Mouse (Mus musculus) c-Kit-positive CD71-negative TER-119-negative erythroid progenitor cells, embryonic 14.5 days (primary cell): Measurements from ENCODE around the gene Dis3l2.

Experiments used
- DNase-seq: peaks from one replicate; pipeline ENCODE4 v3.0.0-alpha.2; 2013; ENCODE audit warnings: low read depth

The Dis3l2 gene

DNA sequence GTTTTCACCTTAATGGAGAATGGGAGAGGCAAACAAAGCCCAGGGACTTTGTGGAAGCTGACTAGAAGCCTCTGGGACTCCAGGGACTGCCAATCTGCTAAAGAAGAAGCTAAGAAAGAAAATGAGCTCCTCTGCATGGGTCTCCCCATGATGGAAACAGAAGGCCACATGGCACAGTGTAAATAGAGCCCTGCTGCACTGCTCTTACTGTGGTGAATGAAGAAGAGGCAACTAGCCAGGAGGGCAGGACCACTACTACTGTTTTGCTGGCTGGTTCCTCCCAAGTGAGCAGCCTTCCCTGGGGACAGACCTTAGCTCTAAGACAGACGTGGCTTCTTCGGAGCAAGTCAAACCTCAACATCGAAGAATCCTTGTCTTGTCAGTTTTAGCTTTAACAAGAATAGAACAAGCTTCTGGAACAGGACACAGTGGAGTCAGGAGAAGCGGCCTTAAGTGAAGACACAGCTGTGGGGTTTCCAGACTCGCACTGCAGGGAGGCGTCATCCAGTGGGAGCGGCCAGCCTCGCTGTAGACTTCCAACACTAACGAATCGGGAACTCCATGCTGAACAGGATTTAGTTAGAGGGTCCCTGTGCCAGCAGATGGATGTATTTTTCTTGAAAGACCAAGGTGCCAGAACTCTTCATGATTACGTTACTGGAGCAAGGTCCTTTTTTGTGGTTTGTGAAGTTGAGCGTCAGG, 307.2 kb downstream of the Dis3l2 start:
- no peak for DNase-seq

DNA sequence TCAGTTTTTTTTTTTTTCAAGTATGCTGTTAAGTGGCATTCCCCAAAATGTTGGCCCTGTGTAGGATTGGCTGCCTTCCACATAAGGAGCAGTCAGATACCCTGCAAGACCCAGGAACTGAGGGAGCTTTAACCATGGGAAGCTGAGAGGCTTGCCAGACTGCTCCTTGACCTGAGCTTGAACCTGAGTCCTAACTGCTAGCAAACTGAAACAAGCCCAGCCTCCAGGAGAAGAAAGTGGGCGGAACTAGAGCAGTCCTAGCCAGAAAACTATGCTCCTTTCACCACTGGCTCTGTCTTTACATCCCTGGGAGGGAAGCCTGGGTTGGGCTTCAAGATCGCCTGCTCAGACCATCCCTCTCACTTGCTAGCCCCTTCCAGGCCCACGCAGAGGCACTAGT, 308.1 kb downstream of the Dis3l2 start:
- no peak for DNase-seq

DNA sequence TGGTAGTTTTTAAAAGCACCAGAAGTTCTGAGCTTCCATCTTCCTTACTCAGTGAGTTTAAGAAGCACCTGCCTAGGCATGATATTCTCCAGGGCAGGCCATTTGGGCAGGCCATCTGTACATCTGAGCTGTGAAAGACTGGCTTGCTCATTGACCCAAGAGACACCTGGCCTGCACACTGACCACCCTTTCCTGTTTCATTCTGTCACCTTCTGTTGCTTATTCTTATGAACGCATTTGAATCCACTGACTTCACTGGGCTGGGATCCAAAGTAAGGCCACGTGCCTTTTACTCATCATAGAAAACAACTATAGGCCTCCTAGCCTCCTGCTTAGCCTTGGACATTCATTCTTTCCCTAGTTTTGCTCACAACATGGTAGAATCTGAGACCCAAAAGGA, 309.0 kb downstream of the Dis3l2 start:
- DNase-seq = no peak

DNA sequence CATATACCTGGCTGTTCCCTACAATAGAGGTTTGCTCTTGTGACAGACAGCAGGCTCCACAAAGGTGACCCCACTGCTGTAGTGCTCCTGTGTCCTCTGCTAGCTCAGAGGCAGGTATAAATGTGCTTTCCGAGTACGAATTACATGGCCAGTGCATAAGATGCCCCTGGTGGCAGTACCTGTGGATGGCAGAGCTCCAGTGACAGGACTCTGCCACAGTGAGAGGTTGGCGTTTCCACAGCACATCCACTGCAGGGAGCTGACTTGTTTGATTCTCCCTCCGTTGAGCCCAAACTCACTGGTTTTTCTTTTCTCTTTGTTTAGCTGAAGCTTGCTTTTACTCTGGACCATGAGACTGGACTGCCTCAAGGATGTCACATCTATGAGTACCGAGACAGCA, 317.1 kb downstream of the Dis3l2 start:
- no peak for DNase-seq

DNA sequence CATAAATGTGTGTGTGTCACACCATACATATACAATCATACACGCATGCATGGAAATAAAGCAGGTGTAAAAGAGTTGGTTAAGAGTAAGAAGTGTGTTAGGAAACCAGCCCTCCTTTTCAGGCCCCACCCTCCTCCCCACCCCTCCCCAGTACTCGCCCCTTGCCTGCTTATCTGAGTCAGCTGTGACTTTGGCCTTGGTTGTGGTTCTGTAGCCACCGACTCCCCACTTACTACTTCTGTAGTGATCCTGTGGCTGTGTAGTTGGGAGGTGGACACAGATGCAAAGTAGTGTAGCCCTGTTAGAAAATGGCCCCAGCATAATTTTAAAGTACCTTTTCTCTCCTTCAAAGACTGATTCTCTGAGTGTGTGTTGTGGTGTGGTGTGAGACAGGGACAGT, 318.0 kb downstream of the Dis3l2 start:
- DNase-seq = no peak

DNA sequence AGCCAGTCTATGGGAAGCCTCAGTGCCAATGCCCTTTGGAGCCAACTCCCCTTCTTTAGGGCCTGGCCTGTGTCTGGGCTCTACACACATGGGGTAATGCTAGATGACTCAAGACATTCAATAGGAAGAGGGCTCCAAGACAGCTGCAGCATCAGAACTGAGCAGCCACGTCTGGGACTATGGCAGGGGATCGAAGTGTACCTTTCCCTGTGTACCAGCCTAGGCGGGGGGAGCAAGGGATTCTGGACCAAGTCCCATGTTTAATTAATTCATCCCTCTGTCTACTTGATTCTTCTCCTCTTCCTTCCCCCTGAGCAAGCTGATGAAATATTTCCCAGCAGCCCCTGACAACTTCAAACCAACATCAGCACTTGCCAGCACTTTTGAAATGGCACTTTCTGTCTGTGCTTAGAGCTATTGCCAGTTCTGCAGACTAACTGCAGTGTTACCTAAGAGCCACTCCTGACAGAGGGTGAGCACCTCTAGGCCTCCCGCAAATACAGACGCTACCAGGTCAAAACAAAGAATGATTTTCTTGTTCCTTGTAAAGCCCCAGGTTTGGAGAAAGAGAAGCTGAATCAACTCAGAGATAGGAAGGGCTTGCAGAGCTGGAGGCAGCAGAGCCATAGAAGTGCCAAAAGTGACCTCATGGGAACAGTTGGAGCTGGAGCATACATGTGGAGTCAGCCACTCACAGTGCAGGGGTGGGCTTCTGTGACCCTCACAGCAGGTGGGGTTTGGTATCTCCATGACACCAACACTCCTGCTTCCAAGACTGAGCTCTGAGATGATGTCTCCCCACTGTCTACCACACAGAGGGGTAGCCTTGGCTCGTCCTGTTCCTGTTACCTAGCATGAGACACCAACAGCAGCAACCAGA, 319.9 kb downstream of the Dis3l2 start:
- no peak for DNase-seq

DNA sequence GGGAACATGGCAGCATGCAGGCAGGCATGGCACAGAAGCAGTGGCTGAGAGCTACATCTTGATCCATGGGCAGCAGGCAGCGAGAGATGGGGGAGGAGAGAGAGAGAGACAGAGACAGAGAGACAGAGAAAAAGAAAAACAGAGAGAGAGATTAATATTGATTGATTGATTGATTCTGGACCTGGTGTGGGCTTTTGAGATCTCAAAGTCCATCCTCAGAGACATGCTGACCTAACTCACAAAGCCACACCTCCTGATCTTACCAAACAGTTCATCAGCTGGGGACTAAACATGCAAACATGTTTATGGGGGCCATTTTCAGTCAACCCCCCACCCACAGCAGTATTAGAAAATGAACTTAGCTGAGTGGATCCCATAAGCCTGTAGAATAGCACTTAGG, 321.4 kb downstream of the Dis3l2 start:
- no peak for DNase-seq

DNA sequence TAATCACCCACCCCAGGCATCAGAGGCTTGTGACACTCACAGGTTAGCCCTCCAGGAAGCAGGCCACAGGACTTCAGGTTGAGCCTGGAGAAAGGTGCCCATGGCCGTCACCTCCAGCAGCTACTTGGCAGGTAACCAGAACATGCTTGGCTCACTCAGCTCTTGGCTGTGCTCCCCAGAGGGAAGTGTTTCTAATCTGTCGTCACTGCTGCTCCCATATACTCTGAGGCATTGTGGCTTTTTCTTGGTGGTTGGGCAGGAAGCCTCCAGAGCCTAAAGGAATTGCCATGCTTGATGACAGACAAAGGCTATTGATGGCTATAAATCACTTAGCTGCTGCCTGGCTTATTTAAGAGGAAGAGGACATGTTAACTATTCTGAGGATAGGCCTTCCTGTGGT, 325.2 kb downstream of the Dis3l2 start:
- DNase-seq = no peak

DNA sequence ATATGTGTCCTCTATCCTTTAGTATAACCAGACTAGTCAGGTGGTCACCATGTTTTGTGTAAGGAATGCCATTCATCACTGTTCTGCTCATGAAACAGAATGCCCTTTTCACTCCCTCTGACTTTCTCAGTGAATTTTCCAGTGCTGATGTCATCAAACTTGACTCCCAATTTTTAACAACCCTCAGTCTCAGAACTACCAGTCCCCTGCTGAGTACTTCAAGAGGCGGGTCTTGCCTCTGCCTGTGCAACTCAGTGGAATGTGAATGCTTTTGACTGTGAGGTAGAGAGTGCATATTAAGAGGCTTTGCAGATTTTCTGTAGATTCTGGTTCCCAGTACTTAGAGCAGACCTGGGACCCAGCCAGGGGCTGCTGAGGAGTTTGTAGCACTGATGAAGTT, 327.0 kb downstream of the Dis3l2 start:
- no peak for DNase-seq

DNA sequence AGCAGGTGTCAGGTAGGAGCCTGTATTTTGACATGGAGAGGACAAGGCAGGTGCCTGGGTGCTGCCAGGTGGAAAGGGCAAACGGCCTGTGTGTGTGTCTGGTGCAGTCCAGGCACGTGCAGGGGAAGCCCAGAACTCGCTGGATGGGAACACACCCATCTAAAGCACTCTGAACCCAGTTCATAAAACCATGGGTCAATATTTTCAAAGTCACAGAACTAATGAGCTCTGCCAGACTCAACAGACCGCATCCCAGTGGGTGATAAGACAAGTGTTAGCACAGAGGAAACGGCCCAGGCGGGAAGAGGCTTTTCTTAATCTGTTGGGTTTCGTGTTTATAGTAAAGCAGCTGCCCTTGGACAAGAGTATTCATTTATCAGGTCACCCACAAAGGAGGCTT, 328.9 kb downstream of the Dis3l2 start:
- DNase-seq = no peak

DNA sequence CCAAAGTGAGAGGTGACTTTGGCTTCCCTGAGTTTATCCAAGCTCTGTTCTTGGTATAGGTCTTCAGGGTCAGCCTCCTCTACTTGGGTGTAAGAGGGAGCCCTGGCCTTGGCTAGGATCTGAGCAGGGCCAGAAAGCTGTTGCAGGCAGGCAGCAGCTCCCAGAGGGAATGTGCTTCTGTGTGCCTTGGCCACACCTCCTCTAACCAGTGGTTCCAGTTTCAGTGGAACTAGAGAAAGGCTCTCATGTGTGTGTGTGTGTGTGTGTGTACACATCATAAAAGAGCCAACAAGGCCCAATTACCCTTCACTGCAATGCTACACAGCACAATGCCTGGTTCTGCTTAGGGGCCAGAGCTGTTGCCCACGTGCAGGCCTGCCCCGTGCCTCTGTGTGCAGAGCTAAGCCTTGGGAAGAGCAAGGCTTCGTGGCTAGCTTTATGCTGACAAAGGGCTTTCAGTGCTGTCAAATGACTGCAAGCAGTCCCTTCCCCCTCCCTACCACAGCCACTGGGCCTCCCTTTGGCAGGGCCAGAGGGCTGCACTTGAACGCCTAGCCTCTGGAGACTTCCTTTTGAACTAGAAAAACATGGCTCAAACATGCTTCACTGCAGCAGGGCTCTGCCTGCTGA, 332.0 kb downstream of the Dis3l2 start:
- DNase-seq = no peak

DNA sequence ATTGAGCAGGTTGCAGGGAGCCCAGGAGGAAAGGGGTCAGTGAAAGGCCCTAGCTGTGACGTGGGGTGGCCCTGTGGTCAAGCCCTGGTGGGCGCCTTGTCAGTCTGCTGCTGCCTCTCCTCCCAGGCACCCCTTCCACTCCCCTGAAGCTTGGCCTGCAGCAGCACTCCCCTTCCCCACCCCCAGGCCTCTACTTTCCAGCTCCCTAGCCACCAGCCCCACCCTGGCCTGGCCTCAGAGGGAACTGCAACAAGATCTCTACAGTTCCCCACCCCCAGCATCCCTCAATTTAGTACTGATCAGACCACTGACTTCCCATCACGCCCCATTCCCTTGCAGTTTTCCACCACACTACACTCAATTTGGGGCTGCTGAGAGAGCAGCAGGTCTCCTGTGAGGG, 332.7 kb downstream of the Dis3l2 start:
- no peak for DNase-seq

DNA sequence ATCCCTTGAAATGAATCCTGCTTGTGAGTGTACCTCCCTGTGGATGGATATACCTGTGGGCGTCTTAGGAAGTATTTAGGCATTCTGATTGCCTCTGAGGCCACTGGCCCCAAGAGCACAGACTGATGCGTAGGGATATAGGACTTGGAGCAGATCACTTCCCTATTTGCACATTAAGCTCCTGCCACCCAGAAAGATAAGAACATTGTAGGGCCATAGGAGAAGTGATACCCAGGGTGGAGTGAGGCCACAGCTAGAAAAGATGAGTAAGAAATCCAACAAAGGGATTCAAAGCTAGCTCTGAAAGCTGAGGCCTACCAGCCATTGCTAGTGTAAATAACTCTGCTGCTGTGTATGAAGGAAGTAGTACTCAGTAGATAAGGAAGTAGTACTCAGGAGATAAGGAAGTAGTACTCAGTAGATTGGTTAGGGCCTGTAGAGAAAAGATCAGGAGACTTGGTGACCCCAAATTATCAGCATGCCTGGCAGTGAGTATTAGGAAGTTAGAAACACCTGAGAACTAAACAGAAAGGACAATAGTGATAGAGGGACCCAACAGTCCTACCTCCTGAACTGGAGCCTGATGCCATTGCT, 335.0 kb downstream of the Dis3l2 start:
- no peak for DNase-seq

DNA sequence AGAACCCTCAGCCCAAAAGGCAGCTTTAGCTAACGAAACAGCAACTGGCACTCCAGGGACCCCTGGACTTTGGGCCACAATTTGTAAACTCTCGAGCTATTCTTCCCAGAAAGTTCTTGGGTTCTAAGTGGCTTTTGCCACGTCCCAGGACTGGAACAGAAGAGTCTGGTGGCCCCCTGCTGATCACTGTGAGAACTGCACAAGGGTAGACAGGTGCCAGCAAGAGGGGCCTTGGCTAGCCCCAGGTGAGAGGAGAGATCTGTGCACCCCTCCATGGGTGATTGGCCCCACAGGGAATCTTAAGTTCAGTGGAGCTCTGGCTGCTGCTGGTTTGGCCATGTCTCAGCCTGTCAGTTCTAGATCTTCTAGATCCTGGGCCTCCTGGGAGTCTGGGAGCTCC, 337.5 kb downstream of the Dis3l2 start:
- DNase-seq = peak; percentile 55

DNA sequence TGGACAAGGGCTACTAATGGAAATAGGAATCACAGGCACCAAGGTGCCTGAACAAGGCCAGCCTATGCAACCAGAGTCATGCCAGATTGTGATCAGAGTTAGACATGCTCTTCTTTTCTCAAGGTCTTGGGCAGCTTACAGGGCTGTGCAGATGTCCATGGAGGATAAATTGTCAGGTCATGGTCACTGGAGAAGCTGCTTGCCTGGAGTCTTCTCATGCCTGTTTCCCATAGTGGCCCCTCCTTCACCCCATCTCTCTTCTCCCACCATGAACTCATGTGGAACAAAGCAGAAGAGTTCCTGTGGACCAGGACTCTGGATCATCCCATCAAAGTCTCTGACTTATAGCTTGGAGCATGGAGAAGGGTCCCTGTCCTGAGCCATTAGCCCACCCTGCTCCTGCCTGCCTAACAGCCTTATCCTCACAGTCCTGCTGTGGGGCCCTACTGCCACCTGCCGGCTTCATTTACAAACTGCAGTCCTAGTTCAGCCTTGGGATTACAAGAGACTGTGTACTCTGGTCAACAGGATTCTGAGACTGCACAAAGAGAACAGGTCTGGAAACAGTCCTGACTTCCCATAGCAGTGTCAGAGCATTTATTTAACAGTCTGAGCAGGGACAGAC, 338.3 kb downstream of the Dis3l2 start:
- peak; percentile 57 for DNase-seq

DNA sequence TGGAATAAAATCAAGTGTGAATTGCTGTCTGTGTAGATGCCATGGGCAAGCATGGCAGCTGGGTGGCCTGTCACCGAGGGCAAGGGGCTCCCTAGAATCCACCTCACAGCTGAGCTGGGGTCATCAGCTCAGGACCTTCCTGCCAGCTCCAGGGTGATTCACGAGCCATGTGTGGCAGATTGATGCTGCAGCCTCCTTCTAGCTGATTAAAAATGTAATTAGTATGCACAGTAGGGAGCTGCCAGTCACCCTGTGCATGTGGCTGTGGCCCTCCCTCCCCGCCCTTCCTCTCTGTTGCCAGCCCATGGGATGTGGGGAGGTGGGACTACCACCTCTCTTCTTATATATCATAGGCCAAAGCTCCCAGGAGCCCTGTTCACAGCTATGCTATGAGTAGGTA, 346.5 kb downstream of the Dis3l2 start:
- no peak for DNase-seq

DNA sequence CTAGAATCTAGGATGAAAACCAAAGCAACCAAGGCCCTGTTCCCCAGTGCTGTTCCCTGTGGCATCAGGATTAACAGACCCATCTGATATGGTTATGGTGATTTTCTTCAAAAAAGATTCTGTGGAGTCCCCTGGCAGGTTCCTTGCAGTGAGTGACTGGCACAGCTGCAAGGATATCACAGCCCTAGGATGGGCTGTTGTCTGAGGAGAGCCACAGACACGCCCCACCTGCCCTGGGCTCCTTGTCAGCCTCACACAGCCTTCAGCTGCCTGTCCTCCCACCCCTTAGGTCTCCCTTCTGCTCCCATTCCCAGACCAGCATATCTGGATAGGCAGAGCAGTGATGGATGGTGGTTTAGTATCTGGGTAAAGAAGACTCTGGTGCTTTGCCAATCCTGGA, 347.1 kb downstream of the Dis3l2 start:
- no peak for DNase-seq

DNA sequence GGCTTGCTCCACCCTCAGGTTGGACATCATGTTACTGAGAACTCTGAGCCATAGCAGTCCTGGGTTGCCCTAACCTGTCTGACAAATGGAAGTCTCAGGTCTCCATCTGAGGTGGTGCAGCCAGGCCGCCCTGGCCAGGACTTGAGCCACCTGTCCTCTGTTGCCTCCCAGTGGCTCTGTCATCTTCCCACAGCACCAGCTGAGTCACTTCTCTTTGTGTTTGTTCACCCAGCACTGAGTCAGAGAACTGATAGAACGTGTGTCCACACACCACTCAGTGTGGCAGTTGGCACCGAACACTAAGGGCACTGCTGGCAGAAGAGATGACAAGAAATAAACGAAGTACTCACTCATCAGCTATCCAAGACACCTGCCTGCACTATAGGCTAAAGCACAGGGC, 347.8 kb downstream of the Dis3l2 start:
- DNase-seq = no peak

DNA sequence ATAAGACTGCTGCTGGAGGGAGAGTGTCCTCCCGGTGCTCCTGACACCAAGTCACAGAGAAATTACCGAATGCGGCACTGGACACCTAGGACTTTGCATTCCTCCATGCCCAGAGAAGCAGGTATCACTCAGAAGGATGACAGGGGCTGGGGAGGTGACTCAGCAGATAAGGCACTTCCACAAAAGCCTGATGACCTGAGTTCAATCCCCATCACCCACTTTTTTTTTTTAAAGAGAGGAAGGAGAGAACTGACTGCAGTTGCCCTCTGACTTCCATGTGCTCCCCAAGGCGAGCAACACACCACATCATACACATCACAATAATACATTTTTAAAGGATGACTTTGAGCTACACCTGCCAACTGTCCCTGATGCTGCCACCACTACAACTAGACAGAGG, 353.5 kb downstream of the Dis3l2 start:
- no peak for DNase-seq

DNA sequence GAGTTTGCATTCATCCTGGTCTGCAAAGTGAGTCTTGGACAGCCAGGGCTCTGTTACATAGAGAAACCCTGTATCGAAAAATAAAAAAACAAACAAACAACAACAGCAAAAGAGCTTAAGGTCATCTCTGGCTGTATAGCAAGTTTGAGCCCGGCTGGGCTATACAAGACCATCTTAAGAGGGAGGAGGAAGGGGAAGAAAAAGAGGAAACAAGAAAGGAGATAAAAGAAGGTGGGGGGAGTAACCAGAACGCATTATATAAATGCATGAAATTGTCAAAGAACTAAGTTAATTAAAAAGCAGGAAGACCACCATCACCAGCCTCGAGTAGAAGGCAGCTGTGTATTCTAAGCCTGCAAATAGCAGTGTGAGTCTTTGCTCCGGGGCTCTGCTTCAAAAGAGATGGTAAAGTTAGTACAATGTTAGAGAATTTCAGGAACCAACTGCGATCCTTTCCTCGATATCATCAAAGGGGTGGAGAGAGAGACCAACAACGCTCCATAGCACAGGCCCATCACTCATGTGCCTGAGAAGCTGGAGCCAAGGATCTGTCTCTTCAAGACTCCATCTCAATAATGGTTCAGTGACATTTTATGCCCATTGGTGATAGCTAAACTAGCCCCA, 355.5 kb downstream of the Dis3l2 start:
- no peak for DNase-seq

DNA sequence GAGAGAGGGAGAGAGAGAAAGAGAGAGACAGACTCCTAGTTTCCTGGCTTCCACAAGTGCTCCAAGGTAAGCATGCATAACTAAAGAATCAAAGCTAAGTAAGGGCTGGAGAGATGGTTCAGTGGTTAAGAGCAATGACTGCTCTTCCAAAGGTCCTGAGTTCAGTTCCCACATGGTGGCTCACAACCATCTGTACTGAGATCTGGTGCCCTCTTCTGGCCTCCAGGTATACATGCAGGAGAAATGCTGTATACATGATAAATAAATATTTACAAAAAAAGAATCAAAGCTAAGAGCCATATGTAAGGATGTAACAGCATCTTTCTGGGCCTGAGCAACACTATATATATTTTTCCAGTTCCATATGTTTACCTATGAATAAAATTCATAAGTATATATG, 357.3 kb downstream of the Dis3l2 start:
- no peak for DNase-seq

DNA sequence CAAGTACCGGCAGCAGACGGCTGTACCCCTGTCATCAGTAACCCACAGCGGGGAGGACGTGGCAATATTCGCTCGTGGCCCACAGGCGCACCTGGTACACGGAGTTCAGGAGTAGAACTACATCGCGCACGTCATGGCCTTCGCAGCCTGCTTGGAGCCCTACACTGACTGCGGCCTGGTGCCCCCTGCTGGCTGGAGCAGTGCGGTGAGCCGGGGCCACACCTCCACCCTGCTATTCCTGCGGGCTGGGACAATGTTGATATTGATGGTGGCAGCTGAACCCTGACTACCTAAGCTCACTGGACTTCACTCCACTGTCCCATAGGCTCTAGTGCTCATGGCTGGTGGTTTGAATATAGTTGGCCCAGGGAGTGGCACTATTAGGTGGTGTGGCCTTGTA, 367.1 kb downstream of the Dis3l2 start:
- peak; percentile 34 for DNase-seq
